Mouse (Mus musculus): Measurements from ENCODE around the gene Ptprn. TPM values are rescaled to one million over a fixed set of nuclear protein-coding genes. Genes with fewer than 3 reads are reported as not detected.

Gene Ptprn
- 100 to 1,000 TPM; 372 to 375 TPM for total RNA-seq (2021)

DNA sequence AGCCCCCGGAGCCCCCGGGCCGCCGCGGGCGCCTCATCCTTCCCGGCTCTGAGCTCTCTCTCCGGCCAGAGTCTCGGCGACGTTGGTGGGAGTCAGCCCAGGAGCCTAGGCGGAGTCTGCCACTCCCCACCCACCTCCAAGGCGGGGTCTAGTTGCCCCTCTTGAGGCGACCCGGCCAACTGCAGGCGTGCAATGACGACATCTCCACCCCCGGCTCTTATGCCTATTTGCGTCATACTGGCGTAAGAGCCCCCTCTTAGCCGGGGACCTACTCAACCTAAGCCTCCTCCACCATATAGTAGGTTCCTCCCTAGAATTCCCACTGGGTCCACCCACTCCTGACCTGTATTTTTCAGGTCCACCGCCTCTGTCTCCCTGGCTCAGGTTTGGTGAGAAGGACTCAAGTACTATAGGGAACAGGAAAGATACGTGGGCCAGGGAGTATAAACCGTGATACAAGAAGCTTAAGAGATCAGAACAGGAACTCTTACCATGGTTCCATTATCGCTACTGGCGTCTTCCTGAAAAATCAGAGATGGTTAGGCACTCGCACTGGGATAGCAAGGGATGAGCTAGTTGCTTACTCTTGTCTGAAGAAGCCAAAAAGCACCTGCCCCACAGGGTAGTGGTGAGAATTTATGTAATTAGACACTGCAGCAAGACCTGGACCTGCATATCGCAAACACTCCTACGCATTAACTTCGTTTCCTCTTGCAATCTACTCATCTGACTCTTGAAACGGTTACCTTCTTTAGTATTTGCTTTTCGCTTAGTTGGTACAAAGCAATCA, at the start of gene Ptprn:
Gene Ptprn, minus strand, starts transcription at position 412 of the 790 bp plus-strand sequence.
- DNase-seq = peak; percentile 68 to 74

GRCm38 (mm10) chr1:75311694-75312093, 47.4 kb upstream of the Ptprn start:
- DNase-seq = no peak

GRCm38 (mm10) chr1:75304662-75305061, 40.4 kb upstream of the Ptprn start:
- no peak for DNase-seq

DNA sequence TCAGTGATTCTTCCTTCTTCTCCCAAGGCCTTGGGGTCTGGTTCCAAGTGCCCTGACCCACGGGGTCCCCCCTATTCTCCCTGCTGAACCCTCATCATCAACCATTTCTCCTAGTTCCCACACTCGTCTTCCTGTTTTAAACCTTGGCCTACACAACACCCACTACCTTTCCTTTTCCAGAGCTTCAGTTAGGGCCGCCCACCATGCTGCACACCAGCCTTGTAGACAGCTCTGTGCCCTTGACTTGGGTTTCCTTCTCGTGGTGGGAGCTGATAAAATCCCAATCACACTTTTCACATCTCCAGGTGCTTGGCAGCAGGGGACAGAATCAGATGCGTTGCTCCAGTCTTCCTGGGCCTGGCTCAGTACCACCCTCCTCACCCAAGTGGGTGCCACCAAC, 30.0 kb upstream of the Ptprn start:
- no peak for DNase-seq

DNA sequence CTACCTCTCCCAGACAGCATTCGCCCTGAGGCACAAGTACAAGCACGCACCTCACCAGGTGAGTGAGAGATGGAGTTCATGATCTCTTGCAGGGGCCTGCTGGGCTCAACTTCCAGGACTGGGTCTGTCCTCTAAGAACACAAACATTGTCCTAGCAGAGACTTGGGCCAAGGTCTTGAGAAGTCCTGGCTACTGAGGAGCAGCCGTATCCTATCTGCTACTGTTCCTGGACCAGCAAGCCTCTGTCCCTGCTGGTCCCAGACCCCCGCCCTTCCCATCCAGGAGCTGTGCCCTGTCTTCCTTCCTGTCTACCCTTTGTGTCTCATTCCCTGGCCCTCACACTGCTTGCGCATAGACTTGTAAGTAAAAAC, 29.0 kb upstream of the Ptprn start:
- DNase-seq = no peak

DNA sequence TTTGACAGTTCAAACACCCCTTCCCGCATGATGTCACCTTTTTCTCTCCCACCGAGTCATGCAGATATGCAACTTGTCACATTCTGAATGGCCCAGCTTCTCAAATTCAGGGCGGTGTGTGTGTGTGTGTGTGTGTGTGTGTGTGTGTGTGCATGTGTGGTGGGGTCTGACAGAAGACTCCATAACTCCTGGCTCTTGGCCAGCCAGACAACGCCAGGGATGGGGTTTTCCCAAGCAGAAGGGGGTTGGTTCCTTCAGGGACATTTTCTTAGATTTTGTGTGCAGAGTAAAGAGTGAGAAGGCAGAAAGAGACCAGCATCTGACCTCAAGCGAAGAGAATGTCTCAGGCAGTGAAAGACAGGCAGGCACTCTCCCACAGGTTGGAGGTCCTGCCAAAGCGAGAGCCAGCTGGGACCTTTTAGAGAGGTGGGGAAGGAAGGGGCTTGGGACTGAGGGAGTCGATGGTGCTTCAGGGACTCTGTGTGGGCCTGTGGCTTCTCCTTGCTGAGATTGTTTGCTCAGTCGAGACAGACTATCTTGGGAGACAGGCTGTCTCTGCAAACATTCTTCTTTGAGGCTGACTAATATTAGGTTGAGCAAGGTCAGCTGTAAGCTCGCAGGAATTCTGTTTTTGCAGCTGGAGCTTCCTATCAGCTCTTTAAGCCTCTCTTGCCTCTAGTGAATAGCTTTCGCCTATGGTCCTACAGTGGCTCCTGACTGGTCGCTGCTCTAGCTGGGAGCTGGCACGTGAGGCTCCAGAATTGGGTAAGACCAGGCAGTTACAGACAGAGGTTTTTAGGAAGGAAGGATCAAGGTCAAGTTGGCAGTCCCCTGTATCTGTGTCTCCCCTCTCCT, 28.4 kb upstream of the Ptprn start:
- DNase-seq = no peak

DNA sequence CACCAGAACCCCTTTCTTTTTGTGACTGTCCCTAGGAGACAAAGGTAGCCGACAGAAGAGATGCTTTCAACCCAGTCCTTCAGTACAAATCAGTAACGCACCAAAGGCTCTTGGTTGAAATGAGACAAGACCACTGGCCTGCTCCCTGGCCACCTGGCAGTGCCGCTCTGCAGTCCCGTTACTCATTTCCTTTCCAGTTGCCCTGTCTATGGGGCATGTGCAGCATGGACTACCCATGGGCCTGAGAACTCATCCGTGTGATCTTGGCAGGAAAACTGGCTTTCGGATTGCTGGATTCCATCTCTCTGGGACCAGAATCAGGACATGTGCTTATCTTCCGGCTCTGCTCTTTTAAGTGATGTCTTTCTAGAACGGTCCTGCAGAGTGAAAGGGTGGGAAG, 27.0 kb upstream of the Ptprn start:
- no peak for DNase-seq

DNA sequence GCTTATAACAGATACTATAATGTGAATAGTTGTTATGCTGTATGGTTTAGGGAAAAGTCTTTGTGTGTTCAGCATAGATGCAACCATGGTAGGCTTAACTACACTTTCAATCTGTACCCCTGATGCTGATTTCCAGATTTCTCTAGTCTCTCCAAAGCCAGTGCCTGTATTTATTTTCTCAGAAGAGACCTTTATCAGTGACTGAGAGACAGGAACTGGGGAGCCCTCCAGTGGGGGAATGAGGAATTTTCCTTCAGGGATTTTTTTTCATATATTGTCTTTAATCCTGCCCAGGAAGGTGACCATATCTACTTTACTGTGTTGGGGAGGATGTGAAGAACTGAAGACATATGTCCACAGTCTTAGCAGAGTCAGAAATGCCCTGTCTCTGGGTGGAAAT, 26.3 kb upstream of the Ptprn start:
- no peak for DNase-seq

DNA sequence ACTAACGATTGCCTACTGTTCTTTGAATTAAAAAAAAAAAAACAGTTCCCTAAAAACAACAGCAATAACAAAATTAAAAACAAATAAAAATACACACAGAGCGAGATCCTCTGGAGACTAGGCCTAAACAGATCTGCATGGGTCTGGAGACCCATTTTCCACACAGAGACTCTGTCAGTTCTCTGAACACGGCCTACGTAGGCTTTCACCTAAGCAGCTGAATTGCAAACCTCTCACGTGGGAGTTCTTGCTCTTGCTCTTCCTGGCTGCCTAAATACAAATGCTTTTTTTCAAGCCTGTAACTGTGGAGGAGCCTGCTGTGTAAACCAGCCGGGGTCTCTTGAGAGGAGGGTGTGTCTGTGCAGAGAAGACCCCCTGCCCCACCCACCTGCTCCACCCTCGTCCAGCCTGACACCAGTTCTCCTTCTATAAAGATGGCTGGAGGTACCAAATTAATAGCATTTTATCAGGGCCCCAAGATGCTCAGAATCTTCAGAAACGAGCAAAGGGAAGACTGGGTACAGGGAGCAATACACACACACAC, 25.7 kb upstream of the Ptprn start:
- DNase-seq = no peak

GRCm38 (mm10) chr1:75289376-75289775, 25.1 kb upstream of the Ptprn start:
- peak in 1 of 2 experiments; percentile 44 for DNase-seq

- no peak for DNase-seq
Measured at GRCm38 (mm10) chr1:75284911-75285310, 20.6 kb upstream of the Ptprn start.

DNA sequence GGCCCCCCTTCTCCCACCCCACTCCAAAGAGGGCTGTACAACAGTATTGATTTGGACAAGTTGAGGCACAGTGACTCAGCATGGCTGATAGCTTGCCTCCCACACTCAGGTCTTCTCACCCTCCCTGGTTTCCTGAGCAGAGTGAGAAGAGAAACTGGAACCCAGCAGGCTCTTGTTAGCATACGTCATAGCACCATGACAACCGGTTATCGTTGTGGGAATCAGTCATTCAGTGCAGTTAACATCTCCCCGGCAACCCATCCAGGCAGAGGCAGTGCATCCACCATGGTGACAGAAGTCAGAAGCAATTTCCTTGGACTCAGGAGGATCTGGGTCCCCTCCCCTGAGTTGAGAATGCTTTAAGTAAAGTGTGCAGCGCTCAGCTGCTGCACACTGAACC, 18.7 kb upstream of the Ptprn start:
- DNase-seq = peak in 1 of 2 experiments; percentile 34

- no peak for DNase-seq
Measured at GRCm38 (mm10) chr1:75278228-75278627, 13.9 kb upstream of the Ptprn start, which contains the start of gene Resp18. Resp18 (minus strand) TSS chr1:75278415.

GRCm38 (mm10) chr1:75277195-75278188, 13.2 kb upstream of the Ptprn start:
- no peak for DNase-seq

- peak in 1 of 2 experiments; percentile 47 for DNase-seq
Measured at GRCm38 (mm10) chr1:75262969-75263951, 1.0 kb downstream of the Ptprn start.

DNA sequence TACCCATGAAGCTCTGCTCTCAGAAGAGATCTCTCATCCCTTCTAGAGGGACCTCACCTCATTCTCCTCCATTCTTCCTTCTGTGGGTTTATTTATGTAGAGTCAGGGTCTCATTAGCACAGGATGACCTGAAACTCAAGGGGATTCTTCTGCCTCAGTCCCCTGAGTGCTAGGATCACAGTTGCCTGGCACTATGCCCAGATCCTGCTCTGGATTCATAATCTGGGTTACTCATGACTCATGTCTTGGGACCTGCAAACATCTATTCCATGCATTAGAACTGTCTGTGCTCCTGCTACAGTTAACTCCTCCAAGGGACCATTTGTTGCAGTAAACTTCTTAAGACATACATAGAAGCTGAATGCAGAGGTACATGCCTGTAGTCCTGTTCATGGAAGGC, 3.0 kb downstream of the Ptprn start:
- no peak for DNase-seq

DNA sequence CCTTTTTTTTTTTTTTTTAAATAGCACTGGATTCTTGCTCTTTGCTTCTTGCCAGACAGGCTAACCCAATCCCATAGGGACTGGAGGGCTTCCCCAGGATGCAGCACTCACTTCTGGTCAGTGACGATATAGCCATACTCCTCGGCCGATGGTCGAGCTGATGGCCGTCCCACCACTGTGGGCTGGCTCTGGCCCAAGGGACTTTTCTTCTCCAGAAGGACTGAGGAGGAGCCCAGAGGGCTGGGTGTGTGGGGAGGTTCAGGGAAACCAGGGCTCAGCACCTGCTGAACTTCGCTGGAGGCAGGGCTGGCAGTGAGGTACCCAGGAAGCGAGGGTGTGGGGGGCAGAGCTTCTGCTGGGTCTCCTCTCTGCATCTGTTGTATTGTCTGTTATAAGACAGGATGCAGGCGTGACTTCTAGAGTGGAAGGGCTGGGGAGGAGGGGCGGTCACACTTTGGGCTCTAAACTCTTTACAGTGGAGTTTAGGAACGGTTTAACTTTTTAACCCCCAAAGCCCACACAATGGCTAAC, 8.7 kb downstream of the Ptprn start:
- DNase-seq = no peak

GRCm38 (mm10) chr1:75254625-75255013, 9.7 kb downstream of the Ptprn start:
- DNase-seq = no peak

DNA sequence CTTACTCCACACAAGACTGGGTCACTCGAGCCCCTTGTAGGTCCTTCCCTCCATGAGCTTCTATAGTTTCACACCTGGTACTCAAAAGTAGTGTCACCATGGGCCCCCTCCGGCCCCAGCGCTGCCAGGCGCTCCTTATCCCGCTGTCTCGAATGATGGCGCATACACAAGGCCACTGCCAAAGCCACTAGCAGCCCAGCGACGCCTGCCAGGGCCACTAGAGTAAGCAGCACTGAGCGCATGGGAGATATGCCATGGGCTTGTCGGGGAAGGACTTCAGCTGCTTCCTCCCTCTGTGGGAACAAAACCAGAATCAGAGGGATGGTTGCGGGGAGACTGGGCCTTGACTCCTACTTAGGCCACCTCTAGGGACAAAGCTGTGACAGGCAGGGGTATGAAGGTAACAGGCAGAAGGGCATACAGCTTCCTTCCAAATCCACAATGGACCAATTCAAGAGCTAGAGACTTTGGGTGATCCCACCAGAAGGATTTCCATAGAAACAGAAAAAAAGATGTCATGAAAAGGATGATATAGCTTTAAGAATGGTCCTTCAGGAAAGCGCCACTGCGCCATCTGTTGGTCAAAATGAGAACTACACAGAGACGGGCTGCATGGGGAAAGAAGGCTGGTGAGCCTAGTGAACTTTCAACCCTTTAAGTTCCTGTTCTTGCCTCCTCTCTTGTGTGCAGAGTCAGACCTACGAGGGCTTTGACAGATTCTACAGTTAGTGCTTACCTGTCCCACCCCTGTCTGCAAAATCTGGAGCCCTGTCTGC, 10.3 kb downstream of the Ptprn start:
- peak; percentile 79 to 85 for DNase-seq

DNA sequence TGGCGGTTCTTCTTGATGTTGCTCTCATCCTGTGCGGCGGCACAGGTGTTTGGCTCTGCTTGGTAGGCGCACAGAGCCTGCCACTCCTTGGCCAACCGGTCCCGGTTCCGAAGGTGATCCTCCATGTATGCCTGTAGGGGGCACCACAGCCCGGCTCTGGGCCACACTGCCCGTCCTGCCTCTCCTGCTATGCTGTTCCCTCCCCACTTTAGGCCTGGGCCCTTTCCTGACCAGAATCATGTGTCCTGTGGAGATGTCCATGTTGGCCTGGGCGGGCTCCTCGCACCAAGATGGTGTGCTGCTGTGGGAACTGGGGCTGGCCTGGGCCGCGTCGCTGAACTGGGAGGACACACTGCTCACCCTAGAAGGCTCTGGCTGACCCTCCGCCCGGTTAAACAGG, 11.3 kb downstream of the Ptprn start:
- no peak for DNase-seq
